Mouse (Mus musculus) stomach, postnatal 0 days (tissue): ENCODE data around the gene Sox6.

Experiments
- CTCF ChIP-seq: IDR thresholded peaks from 2 replicates; pipeline ENCODE4 v1.5.1; 2016; ENCODE audit warnings: antibody characterized with exemption, low read depth, mild to moderate bottlenecking, moderate library complexity
- EP300 ChIP-seq: optimal IDR thresholded peaks from 2 replicates; pipeline ENCODE3; 2016; ENCODE audit warnings: antibody characterized with exemption

DNA sequence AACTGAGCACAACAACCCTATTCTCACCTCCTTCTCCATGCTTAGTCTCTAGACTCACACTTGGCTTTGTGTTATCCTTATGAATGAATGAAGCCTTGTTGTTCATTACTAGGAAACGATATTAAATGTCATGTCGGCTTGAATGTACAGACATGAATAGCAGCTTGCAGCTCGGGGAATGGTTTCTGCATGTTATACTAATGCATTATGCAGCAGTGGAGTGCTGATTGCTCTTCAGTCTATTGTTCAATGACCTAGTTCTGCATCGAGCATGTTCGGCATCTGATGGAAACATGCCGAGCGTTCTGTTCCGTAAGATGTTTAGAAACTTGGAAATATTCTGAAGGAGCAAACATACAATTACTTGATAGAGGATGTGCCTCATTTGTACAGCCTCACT is 524.9 kb downstream of the Sox6 start:
- TF ChIP-seq CTCF (no peak), EP300 (no peak)
